Mouse (Mus musculus) lung, embryonic 15.5 days (tissue): Measurements from ENCODE around the gene Tmem115. TPM values are rescaled to one million over a fixed set of nuclear protein-coding genes. Genes with fewer than 3 reads are reported as not detected.

Source experiments
- ATAC-seq: fragments of 200-750 bp; cut with Nextera tagmentation; 2 replicates; pipeline ENCODE4 v1.8.0; 2017; ENCODE audit warnings: moderate number of reproducible peaks, borderline replicate concordance; ENCODE audit not compliant: low FRiP score, low TSS enrichment; ENCODE audit errors: extremely low read depth
- H3K27ac ChIP-seq: fragments of 300-500 bp; sonication (generic); 2 replicates; pipeline ENCODE4 v1.5.1; 2015; ENCODE audit warnings: moderate library complexity, mild to moderate bottlenecking, inconsistent platforms
- H3K27me3 ChIP-seq: fragments of 300-500 bp; sonication (generic); 2 replicates; pipeline ENCODE4 v1.6.1; 2015; ENCODE audit warnings: inconsistent platforms
- H3K36me3 ChIP-seq: fragments of 300-500 bp; sonication (generic); 2 replicates; pipeline ENCODE4 v1.6.1; 2015; ENCODE audit warnings: inconsistent platforms
- H3K4me1 ChIP-seq: fragments of 300-500 bp; sonication (generic); 2 replicates; pipeline ENCODE4 v1.6.1; 2015; ENCODE audit warnings: inconsistent platforms
- H3K4me2 ChIP-seq: fragments of 300-500 bp; sonication (generic); 2 replicates; pipeline ENCODE4 v1.6.1; 2015; ENCODE audit warnings: inconsistent platforms, mild to moderate bottlenecking, moderate library complexity
- H3K4me3 ChIP-seq: fragments of 300-500 bp; sonication (generic); 2 replicates; pipeline ENCODE4 v1.5.1; 2015; ENCODE audit warnings: mild to moderate bottlenecking, inconsistent platforms
- H3K9ac ChIP-seq: fragments of 300-500 bp; sonication (generic); 2 replicates; pipeline ENCODE4 v1.6.1; 2015; ENCODE audit warnings: inconsistent platforms
- H3K9me3 ChIP-seq: fragments of 300-500 bp; sonication (generic); 2 replicates; pipeline ENCODE4 v1.6.1; 2016; ENCODE audit warnings: inconsistent platforms
- WGBS: fragments of 180-500 bp; shearing (Covaris S2); methylation state at CpG from one replicate; pipeline ENCODE4 v1.1.7; 2015; 5-methylcytosine and 5-hydroxymethylcytosine counted together
- polyA plus RNA-seq: library from polyadenylated mRNA; unstranded; fragments of >200 nt; fragmentation: Nextera tagmentation; extraction: Ambion mirVana; gene quantifications from 2 replicates; pipeline ENCODE4 v1.2.1, GENCODE M21; 2015

The Tmem115 gene
- polyA plus RNA-seq, 1 experiment from 2014 or later = 39.7 TPM

DNA sequence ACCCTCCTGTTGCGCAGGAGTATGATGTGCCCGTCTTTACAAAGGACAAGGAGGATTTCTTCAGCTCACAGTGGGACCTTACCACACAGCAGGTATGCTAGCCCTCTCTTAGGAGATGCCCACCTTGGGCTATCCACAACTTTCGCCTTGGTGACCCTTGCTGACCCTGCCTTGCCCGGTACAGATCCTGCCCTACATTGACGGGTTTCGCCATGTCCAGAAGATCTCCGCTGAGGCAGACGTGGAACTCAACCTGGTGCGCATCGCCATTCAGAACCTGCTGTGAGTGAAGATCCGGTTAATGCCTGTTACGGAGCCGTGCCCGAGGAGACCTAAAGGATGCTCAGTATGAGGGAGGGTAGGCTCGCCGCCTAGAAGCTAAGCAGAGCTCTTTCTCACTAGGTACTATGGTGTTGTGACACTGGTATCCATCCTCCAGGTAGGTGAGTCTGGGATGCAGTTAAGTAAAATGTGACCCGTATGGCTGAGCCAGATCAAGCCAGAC is 10.5 kb downstream of the Tmem115 start:
- Histone ChIP-seq H3K4me1 (peaks cover 34% of the 10 kb centered on the region), H3K9me3 (no peaks in the 10 kb centered on the region), H3K9ac (no peak overlapping the region), H3K27ac (no peak overlapping the region), H3K4me3 (no peak overlapping the region), H3K27me3 (no peaks in the 10 kb centered on the region), H3K36me3 (peaks cover 16% of the 10 kb centered on the region), H3K4me2 (no peak overlapping the region)
- 93% methylated on average over 17 of the region's 17 CpGs for WGBS
- ATAC-seq = no peak

DNA sequence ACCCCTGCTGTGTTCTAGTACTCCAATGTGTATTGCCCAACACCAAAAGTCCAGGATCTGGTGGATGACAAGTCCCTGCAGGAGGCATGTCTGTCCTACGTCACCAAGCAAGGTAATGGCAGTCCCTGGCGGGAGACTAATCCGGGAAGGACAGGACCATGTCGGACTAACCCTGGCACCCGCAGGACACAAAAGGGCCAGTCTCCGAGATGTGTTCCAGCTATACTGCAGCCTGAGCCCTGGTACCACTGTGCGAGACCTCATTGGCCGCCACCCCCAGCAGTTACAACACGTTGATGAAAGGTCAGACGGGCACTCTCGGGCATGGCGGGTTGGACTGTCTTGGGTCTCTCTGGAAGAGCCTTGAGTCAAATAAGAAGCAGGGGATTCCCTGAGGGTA is 11.0 kb downstream of the Tmem115 start:
- Histone ChIP-seq H3K27ac (no peak overlapping the region), H3K27me3 (no peaks in the 10 kb centered on the region), H3K4me2 (no peak overlapping the region), H3K9ac (no peak overlapping the region), H3K4me3 (no peak overlapping the region), H3K4me1 (peaks cover 34% of the 10 kb centered on the region), H3K36me3 (peaks cover 12% of the 10 kb centered on the region; the same call in 1 of the 2 replicates), H3K9me3 (no peaks in the 10 kb centered on the region)
- no peak for ATAC-seq
- WGBS = 90% methylated on average over 12 of the region's 12 CpGs

- WGBS = 85% methylated on average over 10 of the region's 10 CpGs
- H3K4me2 ChIP-seq = no peak overlapping the region
- no peaks in the 10 kb centered on the region for H3K9me3 ChIP-seq
- no peaks in the 10 kb centered on the region for H3K27me3 ChIP-seq
- no peak for ATAC-seq
- H3K9ac ChIP-seq = no peak overlapping the region
- H3K27ac ChIP-seq = no peak overlapping the region
- no peak overlapping the region for H3K4me3 ChIP-seq
- H3K4me1 ChIP-seq = peaks cover 37% of the 10 kb centered on the region
- peaks cover 9% of the 10 kb centered on the region; the same call in 1 of the 2 replicates for H3K36me3 ChIP-seq
These were observed 11.5 kb downstream of the Tmem115 start for GRCm38 (mm10) chr9:107545199-107545598.

GRCm38 (mm10) chr9:107545602-107546001 is 11.9 kb downstream of the Tmem115 start:
- H3K9ac ChIP-seq = no peak overlapping the region
- no peak overlapping the region for H3K4me3 ChIP-seq
- ATAC-seq = no peak
- no peaks in the 10 kb centered on the region for H3K9me3 ChIP-seq
- no peak overlapping the region for H3K27ac ChIP-seq
- H3K4me1 ChIP-seq = peaks cover 41% of the 10 kb centered on the region
- WGBS = 12% methylated on average over 3 of the region's 3 CpGs
- H3K4me2 ChIP-seq = no peak overlapping the region
- no peaks in the 10 kb centered on the region for H3K27me3 ChIP-seq
- peaks cover 9% of the 10 kb centered on the region; the same call in 1 of the 2 replicates for H3K36me3 ChIP-seq

DNA sequence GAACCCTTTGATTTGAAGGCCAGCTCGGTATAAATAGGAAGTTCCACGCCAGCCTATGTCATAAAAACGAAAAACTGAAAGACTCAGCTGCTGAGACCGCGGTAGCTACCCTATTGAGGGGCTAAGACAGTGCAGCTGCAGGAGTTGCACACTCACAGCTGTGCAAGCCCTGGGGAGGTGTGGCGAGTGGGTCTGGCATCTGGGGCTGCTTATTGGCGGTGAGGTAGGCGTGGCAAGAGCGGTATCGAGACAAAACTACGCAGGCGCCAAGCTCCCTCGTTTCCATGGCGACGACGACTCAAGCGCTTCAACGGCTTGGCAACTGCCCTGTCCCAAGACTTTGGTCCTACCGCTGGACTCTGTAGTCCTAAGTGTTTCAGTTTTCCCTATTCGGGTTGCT is 13.3 kb downstream of the Tmem115 start, which contains the start of gene Zmynd10:
Gene Zmynd10, plus strand, starts transcription at position 273 of the 400 bp plus-strand sequence.
- ATAC-seq = peak; percentile 41; the same call in 1 of the 2 replicates
- Histone ChIP-seq H3K9me3 (no peaks in the 10 kb centered on the region), H3K36me3 (peaks cover 9% of the 10 kb centered on the region; the same call in 1 of the 2 replicates), H3K27me3 (no peaks in the 10 kb centered on the region), H3K4me1 (peaks cover 44% of the 10 kb centered on the region), H3K27ac (no peak within 1 kb of the TSS; the same call in 1 of the 2 replicates), H3K4me2 (peak within 1 kb of the TSS; percentile 44), H3K4me3 (peak within 1 kb of the TSS; percentile 19), H3K9ac (no peak within 1 kb of the TSS)
- whole genome bisulfite sequencing = 1% methylated on average over 20 of the region's 20 CpGs

GRCm38 (mm10) chr9:107547957-107548356 is 14.2 kb downstream of the Tmem115 start:
- Histone ChIP-seq H3K27ac (no peak overlapping the region), H3K4me1 (peaks cover 46% of the 10 kb centered on the region), H3K36me3 (peaks cover 9% of the 10 kb centered on the region; the same call in 1 of the 2 replicates), H3K27me3 (no peaks in the 10 kb centered on the region), H3K4me3 (no peak overlapping the region), H3K9me3 (no peaks in the 10 kb centered on the region), H3K4me2 (no peak overlapping the region), H3K9ac (no peak overlapping the region)
- 72% methylated on average over 5 of the region's 5 CpGs for WGBS
- no peak for ATAC-seq

DNA sequence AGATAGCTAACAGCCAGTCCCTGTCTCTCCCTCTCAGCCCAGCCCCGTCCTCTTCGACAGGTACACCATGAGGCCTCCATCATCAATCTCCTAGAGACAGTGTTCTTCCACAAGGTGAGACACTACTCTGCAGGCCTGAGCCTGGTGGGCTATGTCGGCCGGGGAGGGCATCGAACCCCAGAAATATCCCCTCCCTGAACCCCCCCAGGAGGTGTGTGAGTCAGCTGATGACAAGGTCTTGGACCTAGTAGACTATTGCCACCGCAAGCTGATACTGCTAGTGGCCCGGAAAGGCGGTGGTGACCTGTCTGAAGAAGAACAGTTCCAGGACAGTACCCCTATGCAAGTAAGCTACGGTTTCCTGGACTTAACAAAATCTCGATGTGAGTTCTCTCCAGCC is 15.1 kb downstream of the Tmem115 start:
- Histone ChIP-seq H3K9ac (no peak overlapping the region), H3K4me1 (peaks cover 54% of the 10 kb centered on the region), H3K4me2 (no peak overlapping the region), H3K4me3 (no peak overlapping the region), H3K27me3 (no peaks in the 10 kb centered on the region), H3K9me3 (no peaks in the 10 kb centered on the region), H3K36me3 (peaks cover 9% of the 10 kb centered on the region; the same call in 1 of the 2 replicates), H3K27ac (no peak overlapping the region)
- WGBS = 87% methylated on average over 10 of the region's 10 CpGs
- ATAC-seq = no peak

DNA sequence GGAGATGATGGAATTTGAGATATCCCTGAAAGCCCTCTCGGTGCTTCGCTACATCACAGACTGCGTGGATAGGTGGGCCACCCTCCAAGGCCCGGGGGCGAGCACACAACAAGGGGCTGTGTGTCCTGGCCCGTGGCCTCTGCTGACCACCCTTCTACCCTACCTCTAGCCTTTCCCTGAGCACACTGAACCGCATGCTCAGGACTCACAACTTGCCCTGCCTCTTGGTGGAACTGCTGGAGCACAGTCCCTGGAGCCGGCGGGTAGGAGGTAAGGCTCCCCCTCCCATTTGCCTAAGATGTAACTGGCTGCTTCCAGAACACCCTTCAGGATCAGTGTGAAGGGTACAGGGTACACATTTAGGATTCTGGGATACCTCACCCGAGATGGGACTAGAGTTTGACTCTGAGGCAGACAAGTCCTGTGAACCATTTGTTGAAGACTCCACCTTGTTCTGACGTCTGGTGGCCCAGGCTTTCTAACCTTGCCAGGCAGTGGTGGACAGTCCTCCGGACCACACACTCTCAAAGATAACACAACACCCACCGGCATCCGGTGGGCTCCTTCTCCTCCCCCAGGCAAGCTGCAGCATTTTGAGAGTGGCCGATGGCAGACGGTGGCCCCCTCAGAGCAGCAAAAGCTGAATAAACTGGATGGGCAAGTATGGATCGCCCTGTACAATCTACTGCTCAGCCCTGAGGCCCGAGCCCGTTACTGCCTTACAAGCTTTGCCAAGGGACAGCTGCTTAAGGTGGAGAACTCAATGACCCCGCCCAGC is 15.7 kb downstream of the Tmem115 start:
- Histone ChIP-seq H3K4me3 (no peak overlapping the region), H3K27me3 (no peaks in the 10 kb centered on the region), H3K4me1 (peaks cover 54% of the 10 kb centered on the region), H3K4me2 (no peak overlapping the region), H3K9ac (no peak overlapping the region), H3K9me3 (no peaks in the 10 kb centered on the region), H3K27ac (no peak overlapping the region), H3K36me3 (peaks cover 6% of the 10 kb centered on the region; the same call in 1 of the 2 replicates)
- ATAC-seq = no peak
- WGBS = 69% methylated on average over 20 of the region's 20 CpGs

DNA sequence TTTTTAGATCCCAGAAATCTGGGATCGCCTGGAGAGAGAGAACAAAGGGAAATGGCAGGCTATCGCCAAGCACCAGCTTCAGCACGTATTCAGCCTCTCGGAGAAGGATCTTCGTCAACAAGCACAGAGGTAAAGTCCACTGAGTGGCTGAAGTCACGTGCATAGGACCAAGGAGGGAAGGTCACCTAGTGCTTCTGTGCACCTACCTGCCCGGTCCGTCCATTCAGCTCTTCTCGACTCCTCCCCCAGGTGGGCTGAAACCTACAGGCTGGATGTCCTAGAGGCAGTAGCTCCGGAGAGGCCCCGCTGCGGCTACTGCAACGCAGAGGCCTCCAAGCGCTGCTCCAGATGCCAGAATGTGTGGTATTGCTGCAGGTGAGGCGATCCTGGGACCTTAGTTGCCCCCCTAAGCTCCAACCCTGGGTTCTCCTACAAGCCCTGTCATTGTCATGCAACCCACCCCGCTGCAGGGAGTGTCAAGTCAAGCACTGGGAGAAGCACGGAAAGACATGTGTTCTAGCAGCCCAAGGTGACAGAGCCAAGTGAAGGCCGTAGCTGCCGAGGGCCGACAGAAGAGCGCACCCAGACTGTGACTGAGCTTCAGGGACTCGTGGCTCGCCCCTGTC is 16.9 kb downstream of the Tmem115 start:
- Histone ChIP-seq H3K36me3 (no peaks in the 10 kb centered on the region), H3K4me2 (peak overlapping the region; percentile 96), H3K27me3 (no peaks in the 10 kb centered on the region), H3K4me1 (peaks cover 58% of the 10 kb centered on the region), H3K4me3 (peak overlapping the region; percentile 53), H3K9ac (peak overlapping the region; percentile 74), H3K9me3 (no peaks in the 10 kb centered on the region), H3K27ac (peak overlapping the region; percentile 65)
- ATAC-seq = no peak
- WGBS = 34% methylated on average over 23 of the region's 23 CpGs

DNA sequence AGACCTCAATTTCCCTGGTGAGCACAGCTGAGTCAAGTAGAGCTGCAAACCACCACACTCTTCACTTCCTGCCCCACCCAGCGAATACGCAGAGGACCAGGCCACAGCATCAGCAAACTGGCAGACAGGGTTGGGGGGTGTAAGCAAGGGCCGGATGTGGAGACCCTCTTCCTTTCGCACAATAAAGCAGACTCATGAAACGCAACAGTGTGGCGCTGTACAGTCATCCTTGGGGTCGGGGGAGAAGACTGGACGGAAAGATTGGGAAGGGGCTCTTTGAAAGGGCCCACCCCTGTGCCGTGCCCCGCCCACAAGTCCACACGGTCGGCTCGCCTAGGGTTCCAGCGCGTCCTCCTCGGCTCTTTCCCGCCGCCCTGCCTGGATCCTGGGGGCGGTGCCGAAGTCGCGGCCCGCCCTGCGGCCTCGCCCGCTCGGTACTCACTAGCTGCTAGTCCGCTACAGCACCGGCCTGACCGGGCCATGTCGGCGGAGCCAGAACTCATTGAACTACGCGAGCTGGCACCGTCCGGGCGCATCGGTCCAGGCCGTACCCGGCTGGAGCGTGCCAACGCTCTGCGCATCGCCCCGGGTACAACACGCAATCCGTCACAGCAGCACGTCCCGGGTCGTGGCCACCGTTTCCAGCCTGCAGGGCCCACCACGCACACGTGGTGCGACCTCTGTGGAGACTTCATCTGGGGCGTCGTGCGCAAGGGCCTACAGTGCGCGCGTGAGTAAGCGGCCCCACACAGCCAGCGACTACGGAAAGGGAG is 17.6 kb downstream of the Tmem115 start, which contains the start of gene Rassf1:
Gene Rassf1, plus strand, starts transcription at position 439 of the 773 bp plus-strand sequence.
- Histone ChIP-seq H3K4me2 (peak within 1 kb of the TSS; percentile 96), H3K9ac (peak within 1 kb of the TSS; percentile 74), H3K9me3 (no peaks in the 10 kb centered on the region), H3K4me3 (peak within 1 kb of the TSS; percentile 53), H3K27me3 (no peaks in the 10 kb centered on the region), H3K4me1 (peaks cover 64% of the 10 kb centered on the region), H3K36me3 (no peaks in the 10 kb centered on the region), H3K27ac (peak within 1 kb of the TSS; percentile 65)
- ATAC-seq = peak; percentile 50; the same call in 1 of the 2 replicates
- WGBS = 1% methylated on average over 63 of the region's 63 CpGs

GRCm38 (mm10) chr9:107551890-107552355 is 18.2 kb downstream of the Tmem115 start:
- WGBS = 4% methylated on average over 8 of the region's 8 CpGs
- Histone ChIP-seq H3K4me2 (peak overlapping the region; percentile 96), H3K27ac (peak overlapping the region; percentile 65), H3K36me3 (0 out of 2 replicates have a peak, but pooled peaks cover 2% of the 10 kb centered on the region), H3K4me3 (peak overlapping the region; percentile 53), H3K27me3 (no peaks in the 10 kb centered on the region), H3K9ac (peak overlapping the region; percentile 74), H3K9me3 (no peaks in the 10 kb centered on the region), H3K4me1 (peaks cover 64% of the 10 kb centered on the region)
- no peak for ATAC-seq
